Mouse (Mus musculus): ENCODE results near the gene Tgm4.

DNA sequence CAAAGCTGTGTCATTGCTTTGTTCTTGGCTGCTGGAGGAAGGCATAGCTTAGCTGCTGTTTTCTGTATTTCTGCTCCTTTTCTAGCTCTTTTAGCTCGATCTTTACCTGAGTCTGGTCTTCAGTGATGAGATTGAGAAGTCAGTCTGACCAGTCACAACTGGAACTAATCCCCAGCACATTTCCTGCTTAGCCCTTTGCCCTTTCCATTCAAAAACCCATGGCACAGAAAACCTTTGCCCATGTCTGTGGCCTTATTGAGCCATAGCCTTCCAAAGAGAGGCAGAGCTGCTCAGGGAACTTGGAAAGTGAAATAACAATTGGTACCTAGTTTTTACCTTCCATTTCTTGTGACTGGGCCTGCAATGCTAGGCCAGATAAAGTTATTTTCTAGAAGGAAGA lies 81.0 kb downstream of the Tgm4 start:
- TF ChIP-seq CTCF (IDR thresholded peaks at IDR 0.05; ENCODE audit: low read depth) (no peak), EP300 (IDR thresholded peaks at IDR 0.05; ENCODE audit: low read depth) (no peak)

All from liver, embryonic 14.5 days (tissue).